Mouse (Mus musculus) lung, postnatal 4 days (tissue): Measurements from ENCODE around the gene Ccr10.

Source experiments
- DNase-seq, 2 experiments: peaks; one replicate each; pipeline ENCODE4 v3.0.0; 2021

Gene Ccr10

GRCm38 (mm10) chr11:101188166-101188805 lies 13.0 kb upstream of the Ccr10 start:
- no peak for DNase-seq

- DNase-seq, result no peak
Observed at GRCm38 (mm10) chr11:101187541-101187940, 12.3 kb upstream of the Ccr10 start.

- DNase-seq, result peak in 1 of 2 experiments; percentile 4
Observed at GRCm38 (mm10) chr11:101186526-101187247, 11.4 kb upstream of the Ccr10 start.

- no peak for DNase-seq
Observed at GRCm38 (mm10) chr11:101185441-101185840, 10.2 kb upstream of the Ccr10 start.

- no peak for DNase-seq
Observed at GRCm38 (mm10) chr11:101184984-101185383, 9.7 kb upstream of the Ccr10 start.

GRCm38 (mm10) chr11:101182771-101183517 lies 7.7 kb upstream of the Ccr10 start:
- DNase-seq, result no peak

GRCm38 (mm10) chr11:101181961-101182360 lies 6.7 kb upstream of the Ccr10 start:
- DNase-seq, result no peak

- DNase-seq, result peak; percentile 58 to 83
Observed at GRCm38 (mm10) chr11:101180846-101181740, 5.8 kb upstream of the Ccr10 start.

GRCm38 (mm10) chr11:101180261-101180660 lies 5.0 kb upstream of the Ccr10 start:
- DNase-seq, result no peak

- DNase-seq, result no peak
Observed at GRCm38 (mm10) chr11:101179306-101179705, 4.1 kb upstream of the Ccr10 start.

GRCm38 (mm10) chr11:101178061-101179058 lies 3.1 kb upstream of the Ccr10 start:
- DNase-seq, result no peak

GRCm38 (mm10) chr11:101176933-101177773 lies 1.9 kb upstream of the Ccr10 start:
- peak; percentile 57 to 66 for DNase-seq

- peak; percentile 57 for DNase-seq
Observed at GRCm38 (mm10) chr11:101176117-101176691, 961 bp upstream of the Ccr10 start.

GRCm38 (mm10) chr11:101175636-101176116 lies 433 bp upstream of the Ccr10 start:
- no peak for DNase-seq

- DNase-seq, result no peak
Observed at GRCm38 (mm10) chr11:101174389-101174745, 876 bp downstream of the Ccr10 start.

GRCm38 (mm10) chr11:101173631-101174388 lies 1.4 kb downstream of the Ccr10 start:
- peak; percentile 87 to 90 for DNase-seq

- peak; percentile 76 to 82 for DNase-seq
Observed at GRCm38 (mm10) chr11:101173112-101173511, 2.1 kb downstream of the Ccr10 start.

- no peak for DNase-seq
Observed at GRCm38 (mm10) chr11:101172434-101172815, 2.8 kb downstream of the Ccr10 start.
